Mouse (Mus musculus) megakaryocyte, embryonic 14.5 days (primary cell): ENCODE data around the gene Pcsk7.

Source experiments
- FLI1 ChIP-seq: IDR thresholded peaks from 2 replicates; pipeline ENCODE4 v1.6.1; 2012; ENCODE audit warnings: low read length, inconsistent platforms, mixed read lengths
- GATA1 ChIP-seq: IDR thresholded peaks from 3 replicates; pipeline ENCODE4 v1.6.1; 2012; ENCODE audit warnings: mixed read lengths, low read length, inconsistent platforms, borderline replicate concordance

GRCm38 (mm10) chr9:45939794-45940193, 33.5 kb downstream of the Pcsk7 start:
- no peak for TF ChIP-seq FLI1
- TF ChIP-seq GATA1, result no peak
